Mouse (Mus musculus) B cell, adult 2 months (primary cell): Measurements from ENCODE around the gene Orc1.

ENCODE experiments used
- DNase-seq, 2 experiments: peaks; one replicate each; pipeline ENCODE4 v3.0.0; 2022

Orc1 gene

DNA sequence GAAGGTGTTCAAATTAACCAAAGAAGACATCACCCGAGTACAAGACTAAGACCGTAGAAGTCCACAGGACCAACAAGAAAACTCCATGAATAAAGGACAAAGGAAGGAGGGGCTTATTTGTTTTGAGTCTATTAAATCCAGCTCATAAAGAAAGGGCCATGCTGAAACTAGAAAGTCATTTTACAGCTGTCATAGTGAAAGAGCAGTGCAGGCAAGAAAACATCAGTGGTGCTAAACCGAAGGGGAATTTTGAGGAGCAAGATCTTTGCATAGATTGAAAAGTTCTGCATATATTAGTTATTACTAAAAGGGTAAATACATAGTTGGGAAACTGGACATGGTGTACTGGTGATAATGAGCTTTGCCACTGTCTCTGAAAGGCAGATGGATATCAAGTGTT, 58.5 kb downstream of the Orc1 start:
- no peak for DNase-seq

DNA sequence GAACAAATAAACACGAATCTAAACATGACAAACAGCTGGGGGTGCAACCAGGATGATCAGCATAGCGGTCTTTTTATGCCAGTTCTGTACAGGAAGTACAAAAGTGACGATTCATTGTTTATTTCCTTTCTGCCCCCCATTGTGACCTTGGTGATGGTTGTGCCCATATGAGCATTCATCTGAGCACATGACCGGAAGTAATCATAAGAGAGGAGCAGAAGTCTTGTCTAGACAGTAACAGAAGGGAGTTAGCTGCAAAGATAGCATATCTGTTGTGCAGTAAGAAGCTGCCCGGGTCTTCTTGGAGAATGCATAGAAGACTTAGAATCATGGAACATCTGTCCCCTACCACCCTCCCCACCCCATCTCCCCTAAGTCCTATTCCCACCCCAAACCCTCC, 59.5 kb downstream of the Orc1 start:
- peak; percentile 27 to 46 for DNase-seq

DNA sequence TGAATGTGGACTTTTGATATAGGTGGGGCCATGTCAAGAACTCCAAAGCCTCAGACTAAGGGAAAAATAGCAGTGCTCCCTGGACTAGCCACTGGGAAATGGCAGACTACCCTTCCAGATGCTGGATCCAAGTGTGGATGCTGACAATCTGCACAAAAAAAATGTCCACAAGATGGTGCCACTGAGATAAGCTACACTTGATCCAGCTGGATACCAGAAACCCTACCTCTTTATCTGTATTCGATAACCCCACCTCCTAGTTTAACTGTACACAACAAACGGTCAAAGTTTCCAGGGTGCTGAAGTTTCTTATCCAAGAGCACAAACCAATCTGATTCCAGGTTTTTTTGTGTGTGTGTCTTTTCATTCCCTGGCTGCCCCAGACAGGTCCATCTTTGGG, 85.2 kb downstream of the Orc1 start:
- DNase-seq, result peak; percentile 5 to 6
